Mouse (Mus musculus): ENCODE results near the gene Asic2.

Gene Asic2

DNA sequence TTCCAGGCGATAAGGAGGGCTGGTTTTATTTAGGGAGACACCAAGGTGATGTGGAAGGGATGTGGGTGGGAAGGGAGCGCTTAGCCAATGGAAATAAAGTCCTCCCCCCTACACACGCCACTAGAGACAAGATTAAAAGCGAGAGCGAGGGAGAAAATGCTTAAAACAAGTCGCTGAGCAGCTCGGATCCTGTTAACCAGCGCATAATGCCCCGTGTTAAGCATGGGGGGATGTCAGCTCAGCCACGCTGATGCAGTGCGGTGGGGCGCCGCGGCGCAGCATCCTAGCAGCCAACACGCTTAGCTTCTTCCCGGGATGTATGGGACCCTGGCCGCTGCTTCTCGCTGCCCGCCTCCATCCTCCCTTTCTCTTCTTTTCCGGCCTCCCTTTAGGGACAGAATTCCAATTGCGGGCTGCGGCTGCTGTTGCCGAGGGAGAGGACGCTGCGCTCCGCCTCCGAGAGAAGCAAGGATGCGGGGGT lies at the start of gene Asic2:
Asic2 (minus strand) TSS at position 57 of the 481 bp plus-strand sequence.
- DNase-seq, result peak; percentile 48

DNA sequence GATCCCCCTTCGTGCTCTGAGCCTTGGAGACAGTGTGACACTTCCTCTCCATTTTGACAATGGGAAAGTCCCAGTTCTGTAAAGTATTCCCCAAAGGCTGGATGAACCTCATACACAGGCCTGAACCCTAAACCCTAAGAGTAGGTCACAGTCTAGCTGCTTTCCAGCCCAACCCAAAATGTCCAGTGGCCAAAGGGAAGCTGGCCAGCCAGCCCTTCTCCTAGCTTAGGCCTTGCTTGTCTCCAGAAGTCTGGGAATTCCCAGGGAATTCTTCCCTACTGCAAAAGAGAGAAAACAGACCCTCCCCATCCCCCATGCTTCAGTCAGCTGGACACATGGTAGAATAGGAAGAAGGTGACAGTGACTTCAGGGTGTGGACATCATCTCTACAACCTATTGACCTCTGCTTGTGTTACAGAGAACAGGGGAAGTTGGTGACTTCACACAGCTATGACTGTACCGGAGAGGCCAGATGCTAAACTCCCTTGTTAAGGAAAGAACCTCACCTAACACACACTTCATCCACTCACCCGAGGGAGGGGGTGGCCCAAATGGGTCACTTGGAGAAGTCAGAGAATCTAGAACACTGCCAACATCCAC lies 48.0 kb upstream of the Asic2 start:
- DNase-seq, result no peak

DNA sequence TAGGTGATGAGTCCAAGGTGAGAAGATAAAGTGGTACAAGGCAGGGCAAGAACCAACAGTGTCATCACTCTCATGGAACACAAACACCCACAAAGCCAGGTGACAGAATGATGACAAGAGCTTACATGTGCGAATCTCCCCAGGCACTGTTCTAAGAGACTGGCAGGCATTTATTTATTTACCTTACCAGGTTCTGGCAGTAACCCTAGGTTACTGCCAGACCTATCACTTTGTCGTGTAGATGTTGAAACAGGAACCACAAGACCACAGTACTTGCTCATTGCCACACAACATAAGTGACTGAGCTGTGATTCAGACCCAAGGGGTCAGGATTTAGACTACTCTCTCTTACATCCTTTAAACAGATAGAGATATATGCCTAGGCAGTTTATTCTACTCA lies 46.8 kb upstream of the Asic2 start:
- no peak for DNase-seq

DNA sequence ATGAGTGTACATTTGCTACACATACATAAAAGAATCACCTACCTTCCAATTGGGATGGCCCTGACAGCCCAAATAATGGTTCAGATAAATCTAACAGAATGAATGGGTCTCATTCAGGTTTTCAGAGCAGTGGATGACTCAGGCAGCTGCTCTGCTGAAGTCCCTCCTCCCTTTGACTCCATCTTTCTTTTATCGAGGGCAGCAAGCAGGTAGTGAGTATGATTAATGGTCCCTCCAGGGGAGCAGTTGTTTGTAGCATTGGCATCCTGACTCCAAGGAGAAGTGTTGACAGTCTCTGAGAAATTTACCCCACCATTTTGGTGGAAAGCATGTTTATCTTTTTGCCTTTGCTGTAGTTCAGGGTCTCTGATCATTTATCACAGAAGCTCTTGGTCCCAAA lies 45.5 kb upstream of the Asic2 start:
- DNase-seq, result no peak

DNA sequence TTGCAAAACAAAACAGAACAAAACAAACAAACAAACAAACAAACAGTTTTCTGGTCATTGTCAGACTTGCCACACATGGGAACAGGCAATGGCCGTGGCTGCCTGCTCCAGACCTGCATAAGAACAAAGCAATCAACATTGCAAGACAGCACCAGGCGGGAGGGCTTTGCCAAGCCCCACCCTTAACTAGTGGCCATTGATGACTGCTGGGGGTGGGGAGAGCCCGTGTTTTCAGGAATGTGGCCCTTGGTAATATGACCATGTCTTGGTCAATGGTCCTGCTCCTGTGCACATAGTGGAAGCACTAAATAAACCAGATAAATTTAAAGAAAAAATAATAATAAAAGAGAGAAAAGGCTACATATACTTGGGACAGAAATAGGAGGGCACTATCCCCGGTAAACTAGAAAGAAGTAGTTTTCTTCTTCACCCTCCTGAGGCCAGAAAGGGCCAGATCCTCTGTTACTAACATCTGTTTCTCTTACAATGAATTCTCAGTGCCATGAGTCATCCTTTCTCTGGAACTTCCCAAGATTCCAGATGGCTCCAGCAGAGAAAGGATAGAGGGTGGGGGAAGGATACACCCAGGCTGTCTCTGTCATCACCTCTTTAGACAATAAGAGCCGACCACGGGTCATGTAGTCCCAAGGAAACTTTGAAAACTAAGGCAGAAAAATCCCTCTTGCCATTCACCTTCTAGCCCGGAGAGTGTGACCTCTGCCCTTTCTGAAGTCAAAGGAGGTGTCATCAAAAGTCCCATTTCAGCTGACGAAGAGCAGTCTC lies 43.3 kb upstream of the Asic2 start:
- DNase-seq, result no peak

DNA sequence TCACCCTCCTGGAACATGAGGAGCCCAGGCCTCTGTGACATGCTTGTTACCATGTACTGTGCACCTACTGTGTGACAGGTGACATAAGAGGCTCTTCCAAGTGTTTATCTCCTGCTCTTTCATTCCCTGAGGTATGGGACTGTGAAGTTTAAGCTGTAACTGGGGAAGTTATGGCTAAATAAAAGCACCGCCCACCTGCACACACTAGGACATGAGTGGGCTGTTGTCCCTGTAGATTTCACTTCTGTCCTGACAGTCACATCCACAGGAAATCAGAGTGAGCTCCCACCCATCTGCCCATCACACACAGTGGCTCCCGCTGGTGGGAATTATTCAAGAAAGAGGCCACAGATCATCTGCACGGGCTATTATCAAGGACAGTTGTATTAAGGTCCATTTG lies 41.9 kb upstream of the Asic2 start:
- no peak for DNase-seq

DNA sequence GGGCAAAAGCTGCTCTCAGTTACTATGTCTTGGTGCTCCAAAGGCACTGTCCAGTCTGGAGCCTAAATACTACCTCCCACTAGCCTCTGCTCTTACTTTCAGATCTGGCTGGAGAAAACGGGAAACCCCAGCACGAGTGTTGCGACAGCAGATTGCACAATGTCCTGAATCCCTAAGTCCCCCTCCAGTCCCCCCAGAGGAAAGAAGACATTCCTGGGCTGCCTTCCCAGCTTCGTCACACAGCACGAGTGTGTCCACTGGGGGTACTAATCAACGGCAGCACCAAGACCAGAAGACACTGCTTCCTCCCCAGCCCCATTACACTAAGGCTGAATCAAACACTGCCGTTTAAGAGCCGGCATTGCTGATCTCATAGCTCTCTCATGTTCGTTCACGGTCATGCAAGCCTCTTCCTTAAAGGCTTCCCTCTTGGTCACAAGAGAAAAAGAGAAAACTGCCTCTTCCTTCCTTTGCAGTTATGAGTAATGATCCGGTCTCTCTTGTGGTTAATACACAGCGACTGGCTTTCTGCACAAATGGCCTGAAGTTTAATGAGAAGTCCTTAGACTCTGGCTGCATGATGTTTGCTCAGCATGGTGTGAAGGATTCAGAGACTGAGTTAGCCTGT lies 38.7 kb upstream of the Asic2 start:
- DNase-seq, result no peak

DNA sequence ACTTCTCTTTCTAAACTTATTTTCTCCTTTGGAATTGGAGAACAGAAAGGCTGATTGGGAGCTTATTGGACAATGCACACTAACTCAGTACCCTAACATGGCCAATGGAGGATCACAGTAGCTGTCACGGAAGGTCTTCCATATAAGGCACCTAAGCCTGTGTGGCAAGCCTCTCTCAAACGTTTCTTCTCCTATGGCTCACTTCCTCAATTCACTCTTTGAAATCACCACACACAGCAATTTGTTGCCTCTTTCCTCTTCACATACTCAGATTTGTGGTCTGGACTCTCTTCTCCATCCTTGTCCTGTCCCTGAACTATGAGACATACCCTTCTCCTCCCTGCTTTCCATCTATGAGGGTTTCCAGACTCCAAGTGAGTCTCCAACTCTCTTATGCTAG lies 36.6 kb upstream of the Asic2 start:
- no peak for DNase-seq

DNA sequence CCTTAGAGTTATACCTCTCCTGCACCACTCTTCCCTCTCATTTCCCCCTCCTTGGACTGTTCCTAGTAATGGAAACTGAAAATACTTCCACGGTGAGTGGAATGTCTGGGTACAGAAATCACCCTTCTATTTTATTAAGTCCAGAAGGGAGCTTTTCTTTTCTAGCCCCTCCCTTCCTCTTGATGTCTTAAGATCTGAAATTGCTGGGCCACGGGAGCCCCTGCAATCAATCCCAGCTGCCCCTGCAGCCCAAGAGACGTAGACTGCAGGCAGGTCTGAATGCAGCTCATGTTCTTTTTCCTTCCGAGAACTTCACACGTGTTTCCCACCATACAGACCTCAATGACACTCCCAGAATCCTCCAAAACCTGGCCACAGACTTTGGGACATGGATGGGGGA lies 32.3 kb upstream of the Asic2 start:
- DNase-seq, result no peak

DNA sequence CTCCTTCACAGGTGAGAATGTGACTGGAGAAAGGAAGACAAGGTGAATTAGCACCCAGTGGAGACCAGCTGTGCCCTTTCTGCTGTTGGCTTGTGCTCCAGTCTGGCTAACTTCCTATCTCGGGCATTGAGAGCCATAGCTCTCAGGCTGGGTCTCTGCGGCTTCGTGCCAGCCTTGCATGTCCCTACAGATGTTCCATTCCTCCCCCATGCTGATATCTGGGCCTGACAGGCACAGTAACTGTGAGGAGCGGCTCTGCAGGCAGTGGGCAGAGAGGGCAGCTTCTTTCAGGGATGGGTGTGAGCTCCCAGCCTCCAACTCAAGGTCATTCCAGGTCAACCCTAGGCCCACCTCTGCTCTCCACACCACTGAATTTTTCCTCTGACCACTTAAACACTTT lies 31.2 kb upstream of the Asic2 start:
- no peak for DNase-seq

DNA sequence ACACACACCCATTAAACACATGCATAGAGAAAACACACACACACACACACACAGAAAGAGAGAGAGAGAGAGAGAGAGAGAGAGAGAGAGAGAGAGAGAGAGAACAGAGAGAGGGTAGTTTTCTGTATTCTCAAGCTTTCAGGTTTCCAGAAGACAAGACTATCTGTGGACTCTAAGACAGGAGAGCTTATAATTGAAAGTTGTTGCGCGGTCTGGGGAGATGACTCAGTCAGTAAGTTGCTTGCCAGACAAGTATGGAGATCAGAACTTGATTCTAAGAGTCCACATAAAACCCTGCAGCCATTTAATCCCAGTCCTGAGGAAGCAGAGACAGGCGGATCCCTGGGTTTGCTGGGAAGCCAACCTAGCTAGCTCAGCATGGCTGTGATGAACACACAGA lies 30.4 kb upstream of the Asic2 start:
- DNase-seq, result no peak

DNA sequence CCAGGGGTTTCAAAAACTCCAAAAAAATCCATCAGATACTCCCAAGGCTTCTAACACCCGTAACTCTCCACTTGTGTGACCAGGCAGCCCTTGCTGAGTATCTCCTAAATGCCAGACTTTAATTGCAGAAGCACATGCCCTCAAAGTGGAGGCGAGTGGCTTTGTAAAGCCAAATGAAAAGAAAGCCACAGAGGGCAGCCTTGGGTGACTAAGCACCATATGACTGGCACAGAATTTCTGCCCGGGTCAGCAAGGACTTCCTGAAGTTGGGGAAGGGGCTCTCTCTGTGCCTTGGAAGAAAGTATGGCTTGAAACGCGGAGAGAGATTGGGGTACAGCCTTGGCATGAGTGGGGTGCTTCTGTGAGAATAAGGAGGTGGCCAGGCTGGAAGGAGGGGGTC lies 28.8 kb upstream of the Asic2 start:
- no peak for DNase-seq

DNA sequence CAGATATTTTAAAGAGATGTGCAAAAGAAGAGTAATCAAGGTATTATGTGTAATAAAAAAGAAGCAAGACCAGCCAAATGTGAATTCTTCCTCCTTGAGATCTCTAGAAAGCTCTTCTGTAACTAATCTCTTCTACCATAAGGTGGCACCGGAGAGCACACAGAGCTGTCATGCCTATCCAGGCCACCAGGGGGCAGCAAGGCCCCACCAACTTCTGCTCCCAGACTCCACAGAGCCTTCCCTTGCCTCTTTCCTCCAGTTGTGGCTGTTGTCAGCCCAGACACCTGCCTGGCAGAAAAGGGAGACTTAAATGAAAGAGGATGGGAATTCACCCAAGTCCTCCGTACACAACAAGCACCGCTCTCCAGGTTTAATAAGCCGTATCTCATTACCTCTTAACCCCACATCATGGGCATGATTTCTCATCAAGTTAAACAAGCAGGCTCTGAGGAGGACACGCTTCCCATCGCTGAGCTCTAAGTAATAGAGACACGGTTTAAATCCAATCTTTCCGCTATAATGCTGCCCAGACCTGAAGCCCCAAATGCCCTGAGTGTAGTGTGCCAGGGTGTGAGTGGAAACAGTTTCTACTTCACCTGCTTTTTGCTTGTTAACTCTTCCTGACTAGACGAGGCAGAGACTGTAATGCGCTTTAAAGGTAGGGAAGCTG lies 28.1 kb upstream of the Asic2 start:
- peak; percentile 81 for DNase-seq

DNA sequence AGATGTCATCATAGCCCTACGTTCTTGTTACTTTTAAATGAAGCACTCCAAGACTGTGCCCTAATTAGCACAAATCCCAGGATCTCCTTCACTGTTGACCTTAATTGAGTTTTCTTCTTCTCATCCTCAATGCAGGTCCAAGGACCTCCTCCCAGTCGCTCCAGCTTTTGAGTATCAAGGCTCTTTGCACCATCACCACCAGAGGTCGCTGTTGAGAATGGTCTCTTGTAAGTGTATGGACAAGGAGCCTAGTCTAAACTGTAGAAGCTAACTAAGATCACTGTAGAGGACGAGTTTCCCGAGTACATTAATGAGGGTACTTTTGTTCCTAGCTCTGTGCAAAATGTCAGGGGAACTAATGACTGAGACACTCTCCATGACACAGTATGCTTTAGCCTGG lies 14.9 kb upstream of the Asic2 start:
- peak; percentile 62 for DNase-seq

DNA sequence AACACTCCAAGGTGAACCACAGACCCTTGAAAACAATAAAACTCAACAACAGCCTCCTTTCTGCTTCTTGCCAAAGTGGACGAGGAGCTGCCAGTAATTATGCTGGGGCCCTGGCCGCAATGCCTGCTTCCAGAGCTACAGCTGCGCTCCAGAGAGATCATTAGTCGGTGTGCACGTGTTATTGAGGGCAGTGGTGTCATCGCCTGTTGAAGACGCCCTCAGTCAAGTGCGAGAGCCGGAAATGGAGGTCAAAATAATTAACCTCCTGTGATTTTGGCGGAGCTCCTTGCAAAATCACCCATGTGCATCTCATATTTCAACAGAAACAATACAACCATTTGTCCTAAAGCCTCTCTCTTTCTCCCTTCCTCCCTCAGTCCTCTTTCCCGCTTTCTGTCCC lies 13.9 kb upstream of the Asic2 start:
- no peak for DNase-seq

DNA sequence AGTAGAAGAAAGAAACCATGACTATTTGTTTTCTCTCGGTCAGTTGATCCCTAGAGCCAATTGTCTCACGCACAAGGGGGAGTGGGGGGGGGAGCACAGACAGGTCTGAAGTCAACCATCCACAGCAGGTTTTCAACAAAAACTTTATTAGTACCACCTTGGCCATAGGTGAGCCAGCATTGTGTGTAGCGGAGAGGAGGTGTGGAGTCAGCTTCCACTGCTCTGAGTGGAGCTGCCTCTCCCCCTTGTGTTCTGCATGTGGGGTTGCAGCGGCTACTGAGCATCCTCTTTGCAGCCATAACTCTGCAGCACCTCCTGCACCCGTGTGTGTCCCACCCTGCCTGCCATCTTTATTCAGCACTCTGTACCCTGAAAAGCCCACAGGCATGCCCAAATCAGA lies 6.3 kb upstream of the Asic2 start:
- DNase-seq, result peak; percentile 34

DNA sequence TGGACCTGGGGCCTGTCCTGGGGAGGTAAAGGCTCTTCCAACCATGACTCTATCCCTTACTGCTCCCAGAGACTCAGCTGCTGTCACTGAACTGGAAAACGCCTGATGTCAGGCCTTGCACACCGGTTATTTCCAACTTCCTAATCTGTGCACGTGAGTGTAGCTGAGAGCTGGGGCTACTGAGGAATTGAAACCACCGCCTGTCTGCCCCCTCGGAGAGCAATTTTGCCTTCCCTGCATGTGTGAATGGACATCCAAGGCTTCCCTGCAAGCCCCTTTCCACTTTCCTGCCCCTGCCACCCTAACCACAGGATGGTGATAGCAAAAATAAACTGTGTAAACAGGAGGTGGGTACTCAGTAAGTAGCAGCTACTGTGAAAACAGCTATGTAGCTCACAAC lies 5.4 kb upstream of the Asic2 start:
- no peak for DNase-seq

DNA sequence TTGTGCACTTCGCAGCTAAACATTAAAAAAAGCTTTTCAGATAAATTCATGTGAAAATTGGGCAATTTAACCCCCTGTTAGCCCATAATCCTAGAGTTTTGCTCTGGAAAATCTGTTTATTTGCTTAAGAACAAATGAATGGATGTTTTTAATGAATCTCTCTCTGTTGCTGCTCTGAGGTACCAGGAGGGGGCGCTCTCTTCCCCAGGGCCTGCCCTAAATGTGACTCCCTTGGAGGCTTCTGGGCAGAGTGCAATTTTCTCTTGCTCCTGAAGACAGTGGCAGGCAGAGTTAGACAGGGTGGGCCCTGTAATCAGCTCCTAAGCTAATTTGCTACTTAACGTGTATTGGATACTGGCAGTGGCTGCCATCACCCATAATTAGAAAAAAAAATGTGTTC lies 3.8 kb upstream of the Asic2 start:
- DNase-seq, result peak; percentile 33

DNA sequence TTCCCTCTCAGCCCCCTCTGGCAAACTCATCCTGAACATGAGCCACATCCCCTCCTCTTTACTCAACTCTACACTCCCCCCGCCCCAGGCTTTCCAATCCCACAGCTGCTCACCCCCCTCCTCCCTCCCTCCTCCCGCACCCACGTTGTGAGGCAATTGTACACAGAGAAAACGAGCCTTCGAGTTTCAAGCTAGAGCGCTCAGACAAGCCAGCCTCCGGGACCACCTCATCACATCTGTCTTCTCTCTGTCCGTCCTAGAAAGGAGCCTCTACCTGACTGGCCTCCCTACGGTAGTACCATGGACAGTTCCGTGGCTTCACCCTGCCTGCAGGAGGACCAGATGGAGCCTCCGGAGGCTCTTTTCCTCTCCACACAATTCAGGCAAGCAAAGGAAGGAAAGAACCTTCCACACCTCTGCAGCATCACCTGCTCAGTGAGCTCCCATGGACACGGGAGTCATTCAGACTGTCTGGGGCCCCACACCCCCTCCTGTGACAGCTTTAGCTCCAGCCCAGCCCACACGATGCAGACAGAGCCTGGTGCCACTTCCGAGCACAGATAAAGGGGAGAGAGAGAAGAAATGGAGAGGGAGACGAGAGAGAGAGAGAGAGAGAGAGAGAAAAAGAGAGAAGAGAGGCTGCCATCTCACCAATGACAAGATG lies 1.5 kb downstream of the Asic2 start:
- DNase-seq, result peak; percentile 57

DNA sequence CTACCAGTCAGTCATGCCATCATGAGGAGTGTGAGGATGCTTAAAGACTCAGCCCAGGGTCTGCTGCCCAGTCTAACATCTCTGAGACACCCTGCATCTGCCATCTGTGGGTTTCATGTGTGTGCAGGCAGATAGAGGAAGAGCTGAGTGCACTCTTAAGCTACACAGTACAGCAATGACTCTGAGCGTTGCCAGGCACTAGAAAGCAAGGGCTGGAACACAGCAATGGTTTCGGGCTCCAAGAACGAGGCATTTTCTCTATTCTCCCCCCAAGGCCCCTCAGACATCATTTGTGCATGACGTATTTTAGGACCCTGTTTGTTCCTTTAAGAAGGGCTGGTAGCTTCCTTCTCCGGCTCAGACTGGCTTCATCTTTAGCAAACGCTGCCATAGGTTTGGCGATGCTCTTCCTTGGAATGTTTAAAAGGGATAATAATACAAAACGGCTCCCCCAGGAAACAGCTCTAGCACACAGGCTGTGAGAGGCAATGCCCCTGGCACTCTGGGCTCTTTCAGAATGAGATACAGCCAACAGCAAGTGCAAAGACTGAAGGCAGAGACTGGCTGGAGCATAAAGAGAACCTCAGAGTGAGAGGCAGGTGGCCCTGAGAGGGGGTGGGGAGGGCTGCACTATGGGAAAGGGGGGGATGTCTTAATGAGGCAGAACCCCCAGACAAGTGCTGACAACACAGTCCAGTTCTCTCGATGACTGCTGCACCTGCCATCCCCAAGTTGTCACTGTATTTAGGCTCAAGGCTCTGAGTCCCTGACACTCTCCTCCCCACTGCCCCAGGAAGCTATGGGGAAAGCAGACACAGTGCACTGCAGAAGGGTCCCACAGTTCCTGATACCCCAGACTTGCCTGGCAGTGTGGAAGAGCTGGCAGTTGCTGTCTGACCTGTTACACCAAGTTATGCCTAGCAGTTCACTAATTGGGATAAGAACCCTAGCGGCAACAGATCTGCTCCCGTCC lies 2.3 kb downstream of the Asic2 start:
- DNase-seq, result peak; percentile 25

DNA sequence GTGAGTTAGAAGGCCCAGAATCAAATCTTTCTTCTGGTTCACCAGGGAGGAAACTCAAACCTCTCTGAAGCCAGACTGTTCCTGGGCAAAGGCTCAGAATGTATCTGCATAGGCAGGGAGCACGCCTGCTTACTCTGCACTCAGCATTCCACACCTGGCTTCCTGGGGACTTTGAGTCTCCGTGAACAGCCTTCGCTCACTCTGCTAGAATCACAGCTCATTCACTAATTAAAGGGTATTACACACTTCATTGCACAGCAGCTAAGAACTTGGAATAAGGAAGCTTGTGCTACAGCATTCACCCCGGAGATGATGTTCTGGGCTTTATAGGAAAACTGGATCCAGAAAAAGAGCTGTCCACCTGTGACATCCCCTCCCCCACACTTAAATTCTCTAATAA lies 3.7 kb downstream of the Asic2 start:
- DNase-seq, result no peak

DNA sequence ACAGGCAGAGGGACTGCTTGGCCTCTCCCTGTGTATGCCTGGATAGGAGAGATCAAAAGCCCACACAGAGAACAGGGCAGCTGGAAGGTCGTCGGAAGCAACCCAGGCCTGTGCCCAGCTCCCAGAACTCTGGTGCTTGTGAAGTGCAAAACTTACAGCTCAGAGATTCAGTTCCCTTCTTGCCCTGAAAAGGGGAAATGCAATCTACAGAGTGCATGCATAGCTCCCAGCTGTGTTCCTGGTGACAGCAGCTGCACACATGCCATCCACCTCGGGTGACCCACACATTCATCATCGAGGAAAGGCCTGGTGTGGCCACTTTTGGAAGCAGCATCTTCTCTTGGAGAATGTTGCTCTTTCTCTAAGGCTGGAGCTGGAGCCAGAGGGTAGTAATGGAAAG lies 13.9 kb downstream of the Asic2 start:
- no peak for DNase-seq

Data from right cerebral cortex, postnatal 4 days (tissue).